Mouse (Mus musculus): ENCODE measurements around the gene Pes1. TPM values are rescaled to one million over a fixed set of nuclear protein-coding genes. Genes with fewer than 3 reads are reported as not detected.

Pes1 gene
- total and polyA plus RNA-seq, 3 experiments, result 240 to 498 (median 301) TPM

DNA sequence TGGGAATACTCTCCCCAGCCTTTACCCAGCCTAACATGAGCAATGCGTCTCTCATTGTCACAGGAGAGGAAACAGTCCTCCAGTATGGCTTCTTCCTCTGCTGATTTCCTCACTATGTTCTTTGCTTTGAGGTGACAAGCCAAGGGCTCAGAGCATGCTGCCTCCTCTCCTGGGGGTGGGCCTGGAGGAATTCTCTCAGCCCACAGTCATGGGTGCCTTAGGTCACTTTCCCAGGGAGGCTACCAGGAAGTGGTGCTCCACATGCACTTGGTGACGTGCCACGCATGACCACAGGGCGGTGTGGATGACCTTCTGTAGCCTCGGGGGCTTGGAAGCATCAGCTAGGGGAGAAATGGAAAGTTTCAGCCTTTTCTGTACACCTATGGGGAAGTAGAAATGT is 31.7 kb downstream of the Pes1 start:
- H3K36me3 ChIP-seq (ENCODE audit: control insufficient read depth in 1 of 2, insufficient read depth in 2 of 2, low read length in 2 of 2), result no peaks in the 10 kb centered on the region
- no peak overlapping the region for H3K9ac ChIP-seq (ENCODE audit: control insufficient read depth, low read depth, low read length, poor library complexity, severe bottlenecking)
- H3K79me2 ChIP-seq (ENCODE audit: control insufficient read depth, insufficient read depth, low read length, poor library complexity), result no peaks in the 10 kb centered on the region
- no peaks in the 10 kb centered on the region for H3K9me3 ChIP-seq (replicated peaks; ENCODE audit: insufficient read depth, low read length)
- H3K27ac ChIP-seq (ENCODE audit: control insufficient read depth, low read depth, low read length), result no peak overlapping the region
- H3K4me1 ChIP-seq (ENCODE audit: control insufficient read depth in 1 of 2, insufficient read depth in 2 of 2, low read length in 2 of 2), result no peaks in the 10 kb centered on the region
- no peak overlapping the region for H3K4me3 ChIP-seq (ENCODE audit: control insufficient read depth in 1 of 2, insufficient read depth in 1 of 2, low read depth in 2 of 2, low read length in 2 of 2)
- no peak for TF ChIP-seq ELF1 (IDR thresholded peaks at IDR 0.05; ENCODE audit: low read depth, low read length)
- TF ChIP-seq MXI1 (IDR thresholded peaks at IDR 0.05; ENCODE audit: low read depth, low read length), result no peak
- TF ChIP-seq MYC (IDR thresholded peaks at IDR 0.05; ENCODE audit: low read depth, low read length), result no peak
- TF ChIP-seq RCOR1 (IDR thresholded peaks at IDR 0.05; ENCODE audit: low read depth, low read length), result no peak
- TF ChIP-seq NELFE (IDR thresholded peaks at IDR 0.05; ENCODE audit: low read depth, low read length), result no peak
- no peak for TF ChIP-seq MEF2A (IDR thresholded peaks at IDR 0.05; ENCODE audit: extremely low read depth, insufficient replicate concordance, low read depth, low read length, poor library complexity, severe bottlenecking)
- no peak for TF ChIP-seq JUND (IDR thresholded peaks at IDR 0.05; ENCODE audit: low read depth, low read length)
- TF ChIP-seq USF1 (IDR thresholded peaks at IDR 0.05; ENCODE audit: low read depth, low read length), result no peak
- no peak for TF ChIP-seq CTCF (IDR thresholded peaks at IDR 0.05 in 2 of 3, conservative IDR thresholded peaks at IDR 0.05 in 1 of 3; ENCODE audit: control insufficient read depth in 1 of 3, insufficient read depth in 1 of 3, low read depth in 2 of 3, low read length in 3 of 3, poor library complexity in 1 of 3, severe bottlenecking in 1 of 3)
- no peak for TF ChIP-seq CHD1 (IDR thresholded peaks at IDR 0.05; ENCODE audit: low read depth, low read length)
- no peak for TF ChIP-seq POLR2AphosphoS5 (IDR thresholded peaks at IDR 0.05; ENCODE audit: borderline replicate concordance, low read depth, low read length)
- TF ChIP-seq NRF1 (IDR thresholded peaks at IDR 0.05; ENCODE audit: insufficient read depth, low read depth, low read length, poor library complexity, severe bottlenecking), result no peak
- TF ChIP-seq E2F4 (IDR thresholded peaks at IDR 0.05; ENCODE audit: borderline replicate concordance, low read depth, low read length), result no peak
- no peak for TF ChIP-seq ETS1 (IDR thresholded peaks at IDR 0.05; ENCODE audit: low read depth, low read length)
- TF ChIP-seq MYB (IDR thresholded peaks at IDR 0.05; ENCODE audit: low read depth, low read length), result no peak
- no peak for TF ChIP-seq ZKSCAN1 (IDR thresholded peaks at IDR 0.05; ENCODE audit: low read depth, low read length)
- TF ChIP-seq TAL1 (IDR thresholded peaks at IDR 0.05; ENCODE audit: low read length), result no peak
- no peak for TF ChIP-seq POLR2A (IDR thresholded peaks at IDR 0.05; ENCODE audit: control insufficient read depth in 1 of 2, insufficient read depth in 1 of 2, low read depth in 1 of 2, low read length in 2 of 2, poor library complexity in 1 of 2)
- H3K27me3 ChIP-seq (ENCODE audit: control insufficient read depth in 1 of 2, insufficient read depth in 2 of 2, low read length in 2 of 2), result peaks cover 0 to 3% of the 10 kb centered on the region in 2 experiments; a peak in 2 of 4 replicates
- DNase-seq (ENCODE audit: low read depth, low spot score), result no peak

DNA sequence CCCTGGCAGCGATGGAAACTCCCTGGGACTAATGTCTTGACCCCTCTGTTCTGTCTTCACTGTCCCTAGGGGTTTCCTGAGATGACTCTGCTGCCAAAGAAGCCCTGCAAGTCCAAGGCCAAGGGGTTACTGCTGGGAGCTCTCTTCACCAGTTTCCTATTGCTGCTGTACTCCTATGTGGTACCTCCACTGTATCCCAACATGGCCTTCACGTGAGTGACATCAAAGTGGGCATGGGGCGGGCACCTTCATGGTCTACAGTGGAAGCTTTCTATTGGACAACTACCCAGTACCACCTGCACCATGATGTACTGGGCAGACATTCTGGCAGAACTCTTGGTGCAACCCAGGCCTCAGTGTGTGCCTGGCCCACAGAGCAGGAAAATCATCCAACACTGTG is 33.1 kb downstream of the Pes1 start:
- H3K27me3 ChIP-seq (ENCODE audit: control insufficient read depth in 1 of 2, insufficient read depth in 2 of 2, low read length in 2 of 2), result peaks cover 0 to 3% of the 10 kb centered on the region in 2 experiments; a peak in 2 of 4 replicates
- TF ChIP-seq RCOR1 (IDR thresholded peaks at IDR 0.05; ENCODE audit: low read depth, low read length), result no peak
- TF ChIP-seq ZKSCAN1 (IDR thresholded peaks at IDR 0.05; ENCODE audit: low read depth, low read length), result no peak
- TF ChIP-seq RAD21 (IDR thresholded peaks at IDR 0.05; ENCODE audit: low read depth, low read length), result no peak
- no peak for TF ChIP-seq BHLHE40 (IDR thresholded peaks at IDR 0.05; ENCODE audit: borderline replicate concordance, low read depth, low read length)
- no peak for TF ChIP-seq SMC3 (IDR thresholded peaks at IDR 0.05; ENCODE audit: low read depth, low read length)
- TF ChIP-seq ETS1 (IDR thresholded peaks at IDR 0.05; ENCODE audit: low read depth, low read length), result no peak
- TF ChIP-seq MEF2A (IDR thresholded peaks at IDR 0.05; ENCODE audit: extremely low read depth, insufficient replicate concordance, low read depth, low read length, poor library complexity, severe bottlenecking), result no peak
- TF ChIP-seq ZNF384 (IDR thresholded peaks at IDR 0.05; ENCODE audit: low read depth, low read length), result no peak
- TF ChIP-seq TCF12 (IDR thresholded peaks at IDR 0.05; ENCODE audit: low read depth, low read length), result no peak
- TF ChIP-seq NRF1 (IDR thresholded peaks at IDR 0.05; ENCODE audit: insufficient read depth, low read depth, low read length, poor library complexity, severe bottlenecking), result no peak
- TF ChIP-seq POLR2AphosphoS5 (IDR thresholded peaks at IDR 0.05; ENCODE audit: borderline replicate concordance, low read depth, low read length), result no peak
- no peak for TF ChIP-seq CHD1 (IDR thresholded peaks at IDR 0.05; ENCODE audit: low read depth, low read length)

More for the DNA sequence above, 33.1 kb downstream of the Pes1 start:
- DNase-seq (ENCODE audit: low read depth, low spot score), result no peak
- Histone ChIP-seq H3K4me3 (ENCODE audit: control insufficient read depth in 1 of 2, insufficient read depth in 1 of 2, low read depth in 2 of 2, low read length in 2 of 2) (no peak overlapping the region), H3K4me1 (ENCODE audit: control insufficient read depth in 1 of 2, insufficient read depth in 2 of 2, low read length in 2 of 2) (no peaks in the 10 kb centered on the region), H3K79me2 (ENCODE audit: control insufficient read depth, insufficient read depth, low read length, poor library complexity) (no peaks in the 10 kb centered on the region), H3K9me3 (replicated peaks; ENCODE audit: insufficient read depth, low read length) (no peaks in the 10 kb centered on the region), H3K27ac (ENCODE audit: control insufficient read depth, low read depth, low read length) (no peak overlapping the region), H3K36me3 (ENCODE audit: control insufficient read depth in 1 of 2, insufficient read depth in 2 of 2, low read length in 2 of 2) (no peaks in the 10 kb centered on the region), H3K9ac (ENCODE audit: control insufficient read depth, low read depth, low read length, poor library complexity, severe bottlenecking) (no peak overlapping the region)
